Mouse (Mus musculus) 3T3-L1 (cell line): ENCODE results near the gene Kdm5c.
"Not testable (repeated sequence)": the region's sequence is repeated elsewhere in the genome, so short reads cannot be mapped to it uniquely, and the experiment has no call there.

Source experiments
- DNase-seq: peaks from one replicate; pipeline ENCODE4 v3.0.0-alpha.2; 2015; ENCODE audit warnings: low read depth, low spot score

Gene Kdm5c

DNA sequence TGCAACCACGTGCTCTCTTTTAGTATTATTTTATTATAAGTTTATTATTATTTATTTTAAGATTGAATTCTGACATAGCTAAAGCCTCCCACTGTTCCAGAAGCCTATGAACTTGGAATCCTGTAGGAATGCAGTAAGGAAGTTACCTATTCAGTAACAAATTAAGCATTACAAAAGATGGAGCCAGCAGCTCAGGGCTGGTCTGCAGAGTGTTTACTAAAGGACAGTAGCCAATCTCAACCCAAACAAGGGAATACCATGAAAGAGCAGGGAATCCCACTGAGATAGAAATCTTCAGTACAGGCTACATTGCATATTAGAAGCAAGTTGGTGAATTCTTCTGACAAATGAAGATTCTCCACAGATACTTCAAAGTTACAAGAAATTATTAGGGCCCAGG, 54.2 kb downstream of the Kdm5c start:
- not testable (repeated sequence) for DNase-seq

DNA sequence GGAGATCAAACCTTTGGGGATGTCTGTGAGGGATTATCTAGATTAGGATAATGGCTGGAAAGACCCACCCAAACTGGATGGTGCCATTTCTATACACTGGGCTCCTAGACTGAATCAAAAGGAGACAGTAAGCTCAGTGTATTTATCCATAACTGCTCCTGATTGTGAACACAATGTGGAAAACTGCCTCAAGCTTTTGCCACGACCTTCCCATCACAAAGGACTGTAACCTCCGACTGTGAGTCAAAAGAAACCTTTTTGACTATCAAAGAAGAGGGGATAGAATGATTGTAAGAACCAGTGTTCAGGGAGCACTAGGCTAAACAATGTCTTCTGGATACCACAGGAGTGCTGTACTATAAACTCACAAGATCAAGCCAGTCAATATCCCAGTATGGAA, 73.4 kb downstream of the Kdm5c start:
- no peak for DNase-seq

DNA sequence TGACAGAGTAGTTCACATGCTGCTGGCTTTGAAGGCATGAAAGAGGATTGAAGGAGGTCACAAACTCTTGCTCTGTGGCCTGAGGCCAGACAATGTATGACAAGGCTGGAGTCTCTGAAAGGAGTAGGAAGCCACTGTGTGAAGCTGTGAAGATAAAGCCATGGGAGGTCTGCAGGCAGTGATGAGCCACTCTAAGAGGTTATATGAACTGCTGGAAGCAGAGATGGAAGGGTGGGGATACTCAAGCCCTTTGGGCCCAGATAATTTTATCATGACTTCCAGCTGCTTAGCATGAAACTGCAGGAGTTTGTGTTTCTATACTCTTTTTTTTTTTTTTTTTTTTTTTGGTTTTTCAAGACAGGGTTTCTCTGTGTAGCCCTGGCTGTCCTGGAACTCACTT, 74.6 kb downstream of the Kdm5c start:
- no peak for DNase-seq

DNA sequence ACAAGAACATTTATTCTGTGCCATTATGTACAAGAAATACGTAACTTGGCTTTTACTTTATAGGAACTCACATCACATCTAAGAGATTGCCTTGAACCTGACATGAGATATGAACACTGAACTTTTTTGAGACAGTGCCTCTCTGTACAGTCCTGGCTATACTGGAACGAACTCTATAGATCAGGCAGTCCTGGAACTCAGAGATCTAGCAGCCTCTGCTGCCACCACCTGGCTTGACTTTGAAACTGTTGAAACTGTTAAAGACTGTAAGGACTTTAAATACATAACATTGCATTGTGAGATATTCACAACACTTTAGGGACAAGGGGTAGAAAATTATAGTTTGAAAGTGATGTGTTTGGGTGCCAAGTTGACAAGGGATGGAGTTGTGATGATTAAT, 75.1 kb downstream of the Kdm5c start:
- DNase-seq: peak; percentile 58

DNA sequence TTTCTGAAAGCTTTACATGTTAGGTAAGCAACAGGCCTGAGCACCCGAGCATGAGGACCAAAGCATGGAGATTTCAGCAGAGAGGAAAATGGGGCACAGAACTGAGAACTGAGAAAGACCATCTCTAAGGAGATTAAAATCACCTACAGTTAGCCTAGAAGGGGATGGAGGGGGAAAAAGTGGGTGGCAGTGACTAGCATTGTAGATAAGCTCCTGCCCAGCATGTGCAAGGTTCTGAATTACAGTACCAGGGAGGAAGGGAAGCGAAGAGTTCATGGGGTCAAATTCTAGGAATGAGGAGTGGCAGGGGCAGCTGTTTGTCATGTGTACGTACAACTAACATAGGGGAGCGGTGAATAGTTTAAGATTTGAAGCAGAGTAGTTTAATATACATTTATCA, 87.7 kb downstream of the Kdm5c start:
- no peak for DNase-seq

DNA sequence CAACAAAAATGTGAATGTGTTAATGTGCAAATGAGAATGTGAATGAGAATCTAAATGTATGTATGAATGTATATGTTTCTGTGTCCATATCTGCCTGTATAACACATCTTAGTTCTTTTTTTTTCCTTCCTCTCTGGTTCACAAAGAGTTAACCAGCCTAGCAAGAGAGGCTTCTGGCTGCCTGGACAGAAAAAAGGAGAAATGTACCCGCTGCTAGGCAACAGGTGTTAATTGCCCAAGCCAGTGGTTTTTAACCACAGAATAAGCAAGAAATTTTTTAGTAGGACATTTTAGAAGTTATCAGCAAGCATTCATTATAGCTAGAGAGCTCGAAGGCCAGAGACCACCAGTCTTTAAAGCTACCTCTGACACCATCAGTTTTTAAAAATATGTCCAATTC, 90.0 kb downstream of the Kdm5c start:
- no peak for DNase-seq

DNA sequence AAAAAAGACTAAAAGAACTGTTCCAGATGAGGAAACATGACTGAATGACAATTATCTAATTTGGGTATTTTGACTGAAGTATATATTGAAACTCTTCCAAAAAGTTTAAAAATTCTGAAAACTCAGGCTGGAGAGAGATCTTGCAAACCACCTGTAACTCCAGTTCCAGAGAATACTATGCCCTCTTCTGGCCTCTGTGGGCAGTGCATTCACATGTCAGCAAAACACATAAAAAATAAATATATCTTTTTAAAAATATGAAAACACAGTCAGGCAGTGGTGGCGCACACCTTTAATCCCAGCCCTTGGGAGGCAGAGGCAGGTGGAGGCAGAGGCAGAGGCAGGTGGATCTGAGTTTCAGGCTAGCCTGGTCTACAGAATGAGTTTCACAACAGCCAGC, 90.8 kb downstream of the Kdm5c start:
- DNase-seq: peak; percentile 43
